In genomic region chr13:89539887-89540264, GRCm38 (mm10) we compare ENCODE assay signal across 9 mouse cellular contexts. TPM values are rescaled to one million over a fixed set of nuclear protein-coding genes. Genes with fewer than 3 reads are reported as not detected.
DNase-seq lines count a peak whose midpoint lies in the region; ATAC-seq lines count a peak whose summit lies in the region.
"Had no signal": no experiment of that assay in that cellular context is flagged by ENCODE, and none has a peak within 500 bp of the region (broad histone marks: within the 10 kb centered on the region; RNA-seq: fewer than 3 reads in every experiment).

No protein-coding gene starts in this region.

- no peaks in the 10 kb centered on the region for H3K27me3 ChIP-seq in kidney, embryonic 15.5 days
- H3K27me3 ChIP-seq in embryonic facial prominence, embryonic 15.5 days = no peaks in the 10 kb centered on the region
- H3K27me3 ChIP-seq in limb, embryonic 10.5 days (ENCODE audit: low read depth, poor library complexity, severe bottlenecking) = no peaks in the 10 kb centered on the region
- H3K27me3 ChIP-seq: CH12.LX had no signal

- peaks cover 22% of the 10 kb centered on the region for H3K4me1 ChIP-seq in kidney, embryonic 15.5 days
- H3K4me1 ChIP-seq in embryonic facial prominence, embryonic 15.5 days = peaks cover 7% of the 10 kb centered on the region; the same call in 1 of the 2 replicates
- peaks cover 37% of the 10 kb centered on the region for H3K4me1 ChIP-seq in limb, embryonic 10.5 days

- no peak for DNase-seq in kidney, adult 8-10 months
- DNase-seq in limb, embryonic 10.5 days (ENCODE audit: low spot score) = peak; percentile 66
- DNase-seq in neural tube, embryonic 10.5 days (ENCODE audit: extremely low spot score, low spot score) = peak; percentile 37
- no peak for DNase-seq in ovary, postnatal 14 days (ENCODE audit: low spot score)
- no peak for DNase-seq in layer of hippocampus, postnatal 36 days

- no peaks in the 10 kb centered on the region for H3K9me3 ChIP-seq in kidney, embryonic 15.5 days (replicated peaks)
- no peaks in the 10 kb centered on the region for H3K9me3 ChIP-seq in embryonic facial prominence, embryonic 15.5 days (replicated peaks)
- no peaks in the 10 kb centered on the region for H3K9me3 ChIP-seq in limb, embryonic 10.5 days (replicated peaks)

- WGBS in kidney, embryonic 15.5 days = 26% methylated on average over 11 of the region's 11 CpGs
- WGBS in embryonic facial prominence, embryonic 15.5 days = 6% methylated on average over 11 of the region's 11 CpGs
- WGBS in limb, embryonic 10.5 days = 14% methylated on average over 11 of the region's 11 CpGs

- no peaks in the 10 kb centered on the region for H3K36me3 ChIP-seq in kidney, embryonic 15.5 days
- no peaks in the 10 kb centered on the region for H3K36me3 ChIP-seq in embryonic facial prominence, embryonic 15.5 days
- H3K36me3 ChIP-seq in limb, embryonic 10.5 days = no peaks in the 10 kb centered on the region

- no peak overlapping the region; the same call in 1 of the 2 replicates for H3K27ac ChIP-seq in kidney, embryonic 15.5 days
- peak overlapping the region; percentile 68 for H3K27ac ChIP-seq in embryonic facial prominence, embryonic 15.5 days (replicated peaks)
- peak overlapping the region; percentile 91 for H3K27ac ChIP-seq in limb, embryonic 10.5 days

- ATAC-seq in kidney, embryonic 15.5 days (replicated peaks; ENCODE audit: low FRiP score) = 0 out of 2 replicates have a peak, but pooled peaks have one; percentile 13
- ATAC-seq in embryonic facial prominence, embryonic 15.5 days (ENCODE audit: insufficient number of reproducible peaks, low FRiP score, low TSS enrichment, low read depth) = peak; percentile 21; the same call in 1 of the 2 replicates
- ATAC-seq in megakaryocyte-erythroid progenitor cell, adult 5-6 weeks (replicated peaks; ENCODE audit: low FRiP score, low TSS enrichment, poor library complexity, severe bottlenecking) = no peak

- H3K4me3 ChIP-seq in kidney, embryonic 15.5 days (replicated peaks) = peak overlapping the region; percentile 57
- peak overlapping the region; percentile 52 for H3K4me3 ChIP-seq in embryonic facial prominence, embryonic 15.5 days (replicated peaks)
- peak overlapping the region; percentile 63 for H3K4me3 ChIP-seq in limb, embryonic 10.5 days

- peak overlapping the region; percentile 96 for H3K4me2 ChIP-seq in kidney, embryonic 15.5 days
- peak overlapping the region; percentile 82 for H3K4me2 ChIP-seq in embryonic facial prominence, embryonic 15.5 days (replicated peaks)

- no peak overlapping the region for H3K9ac ChIP-seq in kidney, embryonic 15.5 days
- 0 out of 2 replicates have a peak overlapping the region, but pooled peaks have one; percentile 29 for H3K9ac ChIP-seq in embryonic facial prominence, embryonic 15.5 days

RNA-seq across cellular contexts. Expression of gene Hapln1, which starts 0.3 kb away (rescaled TPM):
- polyA plus RNA-seq in kidney, embryonic 15.5 days (2015; fragmentation: Nextera tagmentation; extraction: Ambion mirVana) = 8.9 and 9.8 TPM in 2 replicates
- polyA plus RNA-seq in embryonic facial prominence, embryonic 15.5 days (2015; fragmentation: Nextera tagmentation; extraction: Ambion mirVana) = 18.7 and 28.4 TPM in 2 replicates
- 17.1 and 19.9 TPM in 2 replicates for polyA plus RNA-seq in limb, embryonic 10.5 days (2016; fragmentation: Nextera tagmentation; extraction: Ambion mirVana)
- not detected in 2 replicates for total RNA-seq in megakaryocyte-erythroid progenitor cell, adult 5-6 weeks (2014; fragmentation: Nextera tagmentation)
- not detected in 2 replicates for total RNA-seq in megakaryocyte-erythroid progenitor cell, adult 5-6 weeks (2017)
- 10 to 100 TPM; 41.6 to 43.2 TPM for total RNA-seq in layer of hippocampus, postnatal 36 days (2021)

Comparison
In these comparisons a context has a peak if more than half of its experiments do, and no peak if none do; other contexts are left out.
1. DNase-seq: peak in limb, embryonic 10.5 days (single experiment) and neural tube, embryonic 10.5 days (single experiment); none in kidney, adult 8-10 months (0 of 2), ovary, postnatal 14 days (single experiment) and layer of hippocampus, postnatal 36 days (0 of 2).
2. Peak in every context shown above with its lines, with median percentiles within 50 percentile points of each other: H3K4me3 ChIP-seq.